Mouse (Mus musculus) adrenal gland, adult 18-20 months (tissue): ENCODE measurements around the gene Mpz. TPM values are rescaled to one million over a fixed set of nuclear protein-coding genes. Genes with fewer than 3 reads are reported as not detected.

Experiments
- DNase-seq, 2 experiments: peaks; one replicate each; pipeline ENCODE4 v3.0.0; 2021 to 2022; ENCODE audit warnings: low spot score in 2 of 2
- long read RNA-seq, 2 experiments: library from polyadenylated mRNA; stranded (forward); transcript quantifications; one replicate each; pipeline ENCODE4 v2.0.0; 2021
- total RNA-seq, 2 experiments: library from RNA; stranded (reverse); gene quantifications; 1 replicate in 1 of 2; 2 replicates in 1 of 2; pipeline ENCODE4 v1.2.3; 2021

The Mpz gene
- total RNA-seq, result 1 to 10 TPM in 1 of 2 experiments, under 1 TPM in 1; 0.73 to 1.2 TPM
- long read RNA-seq, experiment 1, result 0 reads
- long read RNA-seq, experiment 2, partial matches to known transcripts, result 0 of 2 reads
- long read RNA-seq, experiment 2, other reads (novel, unspliced or antisense), result 1 of 2 reads

DNA sequence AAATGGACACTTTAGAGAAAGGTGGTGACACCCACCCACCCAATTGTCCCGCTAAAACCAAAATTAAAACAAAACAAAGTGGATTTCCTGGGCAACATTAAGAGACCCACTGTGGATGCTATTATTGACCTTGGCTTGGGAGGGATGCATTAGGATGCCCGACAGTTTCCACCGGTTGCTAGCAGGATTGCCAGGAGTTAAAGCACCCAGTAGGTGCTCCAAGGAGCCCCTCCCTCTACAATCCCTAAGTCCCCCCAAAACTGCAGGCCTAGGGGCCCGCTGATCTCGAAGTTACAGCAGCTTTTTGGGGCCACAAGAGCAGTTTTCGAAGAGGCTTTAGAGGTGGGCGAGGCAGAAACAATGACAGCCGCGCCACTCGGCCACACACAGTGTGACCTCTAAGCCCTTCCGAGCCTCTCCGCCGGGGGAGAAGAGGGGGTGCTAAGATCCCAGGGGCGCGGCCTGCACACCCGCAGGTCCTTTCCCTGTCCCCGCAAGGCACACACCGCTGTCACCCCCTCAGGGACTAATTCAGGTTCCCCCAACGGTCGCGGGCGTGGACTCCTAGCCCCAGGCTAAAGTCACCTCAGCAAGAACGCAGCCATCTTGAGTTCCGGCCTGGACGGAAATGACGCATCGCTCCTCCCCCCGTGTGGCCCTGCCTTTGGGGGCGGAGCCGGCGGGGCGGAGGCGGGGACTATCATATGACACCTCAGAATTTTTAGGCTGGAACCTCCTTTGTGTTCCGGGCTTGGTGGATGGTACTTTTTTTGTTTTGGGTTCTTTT, at the start of gene Mpz, which contains the start of gene Sdhc:
Gene Mpz, plus strand, starts transcription at position 738 of the 787 bp plus-strand sequence.
Gene Sdhc, minus strand, starts transcription at position 630 of the 787 bp plus-strand sequence.
- peak; percentile 95 to 96 for DNase-seq

DNA sequence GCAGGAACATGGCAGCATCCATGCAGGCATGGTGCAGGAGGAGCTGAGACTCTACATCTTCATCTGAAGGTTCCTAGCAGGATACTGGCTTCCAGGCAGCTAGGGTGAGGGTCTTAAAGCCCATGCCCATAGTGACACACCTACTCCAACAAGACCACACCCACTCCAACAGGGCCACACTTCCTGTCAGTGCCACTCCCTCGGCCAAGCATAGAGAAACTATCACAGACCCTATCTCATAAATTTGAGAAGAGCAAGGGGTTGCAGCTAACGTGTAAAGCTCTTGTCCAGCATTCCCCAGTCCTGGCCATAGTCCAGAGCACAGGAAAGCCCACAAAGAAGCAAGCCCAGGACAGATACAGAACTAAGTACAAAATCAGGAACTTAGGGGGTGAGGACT, 49.5 kb upstream of the Mpz start:
- DNase-seq, result no peak

DNA sequence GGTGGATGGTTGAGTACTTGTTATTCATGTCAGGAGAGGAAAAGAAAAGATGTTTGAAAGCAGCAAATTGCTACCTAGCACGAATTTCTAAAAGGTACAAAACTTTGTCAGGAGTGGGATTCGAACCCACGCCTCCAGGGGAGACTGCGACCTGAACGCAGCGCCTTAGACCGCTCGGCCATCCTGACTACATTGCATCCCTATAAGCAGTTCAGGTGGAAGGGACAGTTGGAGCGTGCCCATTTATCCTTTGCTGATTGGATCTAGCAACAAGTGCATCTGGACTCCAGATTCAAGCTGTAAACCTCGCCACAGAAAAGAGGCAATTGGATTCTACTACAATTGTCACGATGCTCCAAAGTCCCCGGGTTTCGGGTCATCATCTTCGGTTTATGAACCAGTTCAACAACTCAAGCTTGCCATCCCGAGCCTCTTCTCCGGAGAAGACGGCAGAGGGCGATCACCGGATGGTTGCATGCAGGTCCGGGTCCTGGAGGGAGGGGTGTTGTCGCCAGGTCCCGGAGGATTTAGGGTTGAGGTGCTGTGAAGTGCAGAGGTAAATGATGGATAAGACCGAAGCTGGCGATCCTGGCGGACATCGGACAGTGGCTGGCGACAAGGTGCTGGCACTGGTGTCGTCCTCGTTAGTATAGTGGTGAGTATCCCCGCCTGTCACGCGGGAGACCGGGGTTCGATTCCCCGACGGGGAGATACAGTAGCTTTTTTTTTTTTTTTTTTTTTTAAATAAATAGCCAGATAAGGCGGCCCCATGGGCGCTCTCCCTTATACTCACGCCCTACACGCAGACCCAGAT, 48.6 kb upstream of the Mpz start:
- peak; percentile 90 to 95 for DNase-seq

DNA sequence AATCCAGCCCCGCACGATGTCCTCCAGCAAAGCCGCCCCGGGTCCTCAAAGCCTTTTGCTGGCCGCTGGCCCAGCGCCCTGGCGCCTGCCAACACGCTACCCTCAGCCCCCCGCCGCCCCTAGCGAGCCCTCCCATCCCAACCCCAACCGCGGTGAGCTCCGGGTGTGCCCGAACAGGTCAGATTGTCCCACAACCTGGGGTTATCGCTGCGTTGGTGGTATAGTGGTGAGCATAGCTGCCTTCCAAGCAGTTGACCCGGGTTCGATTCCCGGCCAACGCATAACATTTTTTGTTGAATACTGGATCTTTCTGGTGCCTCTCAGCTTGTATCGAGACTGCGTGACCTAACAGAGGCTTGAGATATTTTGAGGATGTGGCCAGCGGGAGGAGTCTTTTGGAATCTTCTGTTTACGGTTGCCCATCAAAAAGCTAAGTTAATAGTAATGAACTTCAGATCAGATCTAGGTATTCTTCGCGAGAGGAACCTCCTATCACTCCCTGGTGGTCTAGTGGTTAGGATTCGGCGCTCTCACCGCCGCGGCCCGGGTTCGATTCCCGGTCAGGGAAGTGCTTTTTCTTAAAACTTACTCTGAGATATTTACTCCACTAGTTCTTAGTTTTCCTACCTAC, 47.8 kb upstream of the Mpz start:
- peak; percentile 90 to 93 for DNase-seq

DNA sequence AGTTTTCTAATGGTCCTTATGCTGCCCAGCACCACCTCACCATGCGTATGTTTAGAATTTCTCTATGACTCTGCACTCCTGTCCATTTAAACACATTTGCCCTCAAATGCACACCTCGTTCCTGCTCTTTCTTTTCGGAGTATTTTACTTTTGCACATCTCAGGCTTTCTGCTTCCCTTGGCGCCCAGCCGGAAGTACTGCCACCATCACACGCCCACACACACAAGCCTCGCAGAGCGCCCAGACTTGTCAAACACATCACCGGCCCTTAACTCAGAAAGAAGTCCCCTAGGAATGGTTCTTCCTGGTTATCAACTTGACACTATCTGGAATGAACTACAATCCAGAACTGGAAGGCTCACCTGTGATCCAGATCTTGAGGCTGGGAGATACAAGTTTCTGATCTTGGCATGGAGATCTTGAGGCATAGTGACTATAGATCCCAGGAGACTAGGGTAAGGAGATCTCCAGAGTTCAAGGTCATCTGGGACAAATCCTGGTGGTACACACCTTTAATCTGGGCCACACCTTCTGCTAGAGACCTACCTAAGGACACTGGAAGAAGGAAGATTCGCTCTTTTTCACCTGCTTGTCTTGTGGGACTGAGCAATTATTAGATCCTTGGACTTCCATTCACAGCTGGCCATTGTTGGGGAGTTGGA, 47.2 kb upstream of the Mpz start:
- DNase-seq, result no peak

DNA sequence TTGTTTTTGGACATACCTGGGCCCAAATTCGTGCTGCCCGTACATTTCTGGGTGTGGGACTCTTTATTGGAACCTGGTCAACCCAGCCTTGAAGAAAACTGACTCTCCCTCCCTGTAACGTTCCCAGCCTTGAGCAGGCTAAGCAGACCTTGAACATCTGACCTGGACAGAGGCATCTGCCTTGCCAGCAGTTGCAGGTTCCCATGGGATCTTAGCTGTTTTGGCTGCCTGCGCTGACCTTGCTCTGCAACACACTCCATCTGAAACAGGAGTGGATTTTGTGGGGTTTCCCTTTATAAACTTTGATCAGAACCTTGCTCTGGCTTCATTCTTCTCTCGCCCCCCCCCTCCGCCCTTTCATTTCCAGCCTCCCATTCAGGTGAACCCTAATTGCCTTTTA, 45.3 kb upstream of the Mpz start:
- DNase-seq, result no peak

DNA sequence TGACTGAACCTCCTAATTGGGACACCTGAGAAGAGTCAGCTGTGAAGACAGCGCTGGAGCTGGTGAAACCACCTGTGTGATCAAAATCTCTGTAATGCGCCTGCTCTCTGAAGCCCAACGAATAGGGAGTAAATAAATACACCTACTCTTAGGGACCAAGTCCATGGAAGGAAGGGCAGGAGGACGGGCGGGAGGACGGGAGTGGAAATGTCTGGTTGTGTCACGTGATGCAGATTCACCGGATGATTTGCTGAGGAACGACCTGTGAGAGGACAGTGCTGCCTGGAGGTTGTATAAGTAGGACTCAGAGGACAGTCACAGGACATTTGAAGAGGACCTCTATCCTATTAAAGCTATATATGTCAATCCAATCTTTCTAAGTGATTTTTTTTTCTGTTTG, 40.9 kb upstream of the Mpz start:
- DNase-seq, result no peak

DNA sequence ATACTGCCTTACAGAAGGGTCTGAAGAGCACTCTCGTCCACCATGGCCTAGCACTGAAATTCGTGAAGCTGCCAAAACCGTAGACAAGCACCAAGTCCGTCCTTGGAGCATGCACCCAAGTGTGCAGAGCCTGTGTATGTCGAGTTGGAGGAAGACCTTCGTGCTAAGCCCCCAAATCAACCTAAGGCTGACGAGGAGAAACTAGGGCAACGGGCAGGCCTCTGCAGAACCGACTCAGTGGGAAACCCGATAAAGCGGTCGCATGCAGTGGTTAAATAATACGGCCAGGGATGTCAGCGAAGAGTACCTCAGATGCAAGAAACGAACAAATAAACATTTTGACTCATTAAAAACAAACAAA, 39.9 kb upstream of the Mpz start:
- no peak for DNase-seq

DNA sequence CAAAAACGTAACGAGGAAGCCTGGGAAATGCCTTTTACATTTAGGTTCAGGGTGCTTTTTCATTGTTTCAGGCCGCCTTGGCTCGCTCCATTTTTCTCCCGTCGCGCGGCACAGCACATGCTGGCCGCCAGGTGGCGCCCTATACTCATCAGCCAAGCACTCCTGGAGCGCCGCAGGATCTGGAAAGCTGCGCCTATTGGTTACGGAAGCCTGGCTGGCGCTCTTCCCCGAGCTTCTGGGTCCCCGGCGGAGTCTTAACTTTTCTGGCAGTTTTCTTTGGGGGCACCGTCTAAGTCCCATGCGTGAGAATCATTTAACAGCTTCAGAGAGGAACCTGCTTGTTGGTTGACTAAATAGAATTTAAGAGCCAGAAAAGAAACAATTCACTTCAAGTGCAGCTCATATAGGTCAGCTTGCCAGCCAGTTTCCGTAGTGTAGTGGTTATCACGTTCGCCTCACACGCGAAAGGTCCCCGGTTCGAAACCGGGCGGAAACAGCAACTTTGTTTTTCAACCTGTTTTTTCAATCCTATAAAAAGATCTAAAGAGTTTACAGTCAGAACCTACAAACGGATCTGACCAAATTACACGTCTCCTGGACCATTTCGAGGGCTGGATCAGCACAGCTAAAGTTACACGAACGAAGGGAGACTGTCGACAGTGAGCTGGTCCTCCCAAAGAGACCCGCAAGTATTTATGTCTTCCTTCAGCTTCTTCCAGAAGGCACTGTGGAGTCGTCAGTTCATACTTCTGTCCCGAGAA, 39.3 kb upstream of the Mpz start:
- peak; percentile 93 to 94 for DNase-seq

DNA sequence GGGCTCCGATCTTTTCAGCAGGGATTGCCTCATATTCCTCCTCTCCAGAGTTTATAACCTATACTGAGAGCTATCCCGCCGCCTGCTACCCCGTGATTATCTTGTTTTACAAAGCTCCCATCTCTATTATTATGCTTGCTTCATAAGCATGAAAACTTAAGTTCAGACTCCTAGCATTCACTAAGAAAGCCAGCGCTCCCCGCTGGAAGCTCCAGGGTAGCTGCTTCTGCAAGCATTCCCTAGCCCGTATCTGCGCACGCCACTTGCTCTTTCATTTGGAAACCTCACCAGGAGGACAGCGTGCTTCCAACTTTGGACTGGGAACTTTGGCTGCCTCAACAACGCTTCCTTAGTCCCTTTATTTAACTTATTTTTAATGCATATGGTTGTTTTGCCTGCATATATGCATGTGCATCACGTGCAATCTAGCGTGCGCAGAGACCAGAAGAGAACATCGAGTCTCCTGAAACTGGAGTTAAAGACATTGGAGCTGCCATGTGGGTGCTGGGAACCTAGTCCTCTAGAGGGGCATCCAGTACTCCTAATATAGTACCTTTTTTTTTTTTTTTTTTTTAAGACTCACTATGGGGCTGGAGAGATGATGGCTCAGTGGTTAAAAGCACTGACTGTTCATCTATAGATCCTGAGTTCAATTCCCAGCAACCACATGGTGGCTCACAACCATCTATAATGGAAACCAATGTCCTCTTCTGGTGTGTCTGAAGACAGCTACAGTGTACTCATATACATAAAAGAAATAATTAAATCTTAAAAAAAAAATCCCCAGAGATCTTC, 38.5 kb upstream of the Mpz start:
- DNase-seq, result peak in 1 of 2 experiments; percentile 45

DNA sequence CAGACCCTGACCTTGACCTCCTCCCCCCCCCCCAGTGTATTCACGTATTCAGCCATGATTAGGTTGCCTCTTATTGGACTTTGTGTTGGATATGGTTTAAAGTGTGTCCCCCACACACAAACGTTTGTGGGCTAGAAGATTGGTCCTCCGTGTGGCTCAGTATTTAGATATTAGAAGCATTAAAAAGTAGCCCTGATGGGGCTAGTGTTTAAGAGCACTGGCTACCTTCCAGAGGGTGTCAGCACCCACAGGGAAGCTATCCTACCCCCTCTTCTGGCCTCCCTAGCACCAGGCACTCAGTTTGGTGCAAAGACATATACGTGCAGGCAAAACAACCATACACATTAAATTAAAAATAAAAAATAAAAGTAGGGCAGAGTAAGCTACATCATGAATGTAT, 37.5 kb upstream of the Mpz start:
- DNase-seq, result no peak

DNA sequence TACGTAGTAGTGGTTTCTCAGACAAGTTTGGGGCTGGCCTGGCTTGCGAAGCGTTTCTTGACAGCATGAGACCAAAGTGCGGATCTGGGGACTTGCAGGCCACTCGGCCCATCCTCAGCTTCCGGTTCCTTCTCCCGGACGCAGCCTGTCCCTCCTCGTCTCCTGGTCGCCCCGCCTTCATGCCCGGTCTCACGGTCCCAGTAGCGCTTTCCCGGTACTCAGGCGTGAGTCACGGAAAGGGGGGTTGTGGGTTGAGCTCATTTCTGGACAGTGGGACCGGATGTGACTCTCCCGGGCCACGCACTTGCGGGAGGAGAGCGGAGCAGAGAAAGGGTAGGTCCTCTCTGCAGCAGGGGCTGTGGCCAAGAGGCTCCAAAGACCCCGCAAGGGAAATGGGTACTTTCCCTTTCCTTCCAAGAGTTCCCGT, 36.6 kb upstream of the Mpz start, which contains the start of gene Cfap126:
Gene Cfap126, plus strand, starts transcription at position 46 of the 427 bp plus-strand sequence.
- DNase-seq, result peak; percentile 79 to 85

DNA sequence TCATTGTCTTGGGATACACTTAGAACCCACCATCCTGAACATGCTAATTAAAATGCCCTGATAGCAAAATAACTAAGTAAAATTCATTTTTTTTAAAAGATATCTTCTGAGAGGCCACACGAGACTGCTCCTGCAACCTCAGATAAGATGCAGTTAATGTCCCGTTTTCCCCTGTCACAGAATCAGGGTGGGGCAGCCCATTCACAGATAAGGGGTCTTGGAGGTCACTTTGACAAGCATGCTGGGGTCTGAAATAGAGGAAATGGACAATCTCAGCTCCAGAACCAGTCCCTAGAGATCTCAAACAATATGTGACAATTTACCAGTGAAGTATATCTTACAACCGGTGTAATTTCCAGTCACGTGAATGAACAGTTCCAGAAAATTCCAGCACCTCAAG, 34.2 kb upstream of the Mpz start:
- no peak for DNase-seq

DNA sequence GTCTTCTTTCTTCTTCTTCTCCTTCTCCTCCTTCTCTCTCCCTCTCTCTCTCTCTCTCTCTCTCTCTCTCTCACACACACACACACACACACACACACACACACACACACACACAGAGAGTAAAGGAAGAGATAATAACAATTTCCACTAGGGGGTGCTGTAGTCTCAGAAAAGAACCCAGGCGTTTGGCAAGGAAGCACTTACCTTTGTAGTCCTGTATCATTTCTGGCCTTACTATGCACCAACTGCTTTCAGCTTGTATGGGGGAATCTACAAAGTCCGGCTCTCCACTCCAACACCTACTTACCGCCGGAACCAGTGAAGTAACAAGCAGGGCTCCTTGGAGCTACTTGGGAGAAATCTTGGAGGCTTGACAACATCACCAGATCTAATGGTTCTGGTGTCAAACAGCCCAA, 32.2 kb upstream of the Mpz start:
- DNase-seq, result peak in 1 of 2 experiments; percentile 46

DNA sequence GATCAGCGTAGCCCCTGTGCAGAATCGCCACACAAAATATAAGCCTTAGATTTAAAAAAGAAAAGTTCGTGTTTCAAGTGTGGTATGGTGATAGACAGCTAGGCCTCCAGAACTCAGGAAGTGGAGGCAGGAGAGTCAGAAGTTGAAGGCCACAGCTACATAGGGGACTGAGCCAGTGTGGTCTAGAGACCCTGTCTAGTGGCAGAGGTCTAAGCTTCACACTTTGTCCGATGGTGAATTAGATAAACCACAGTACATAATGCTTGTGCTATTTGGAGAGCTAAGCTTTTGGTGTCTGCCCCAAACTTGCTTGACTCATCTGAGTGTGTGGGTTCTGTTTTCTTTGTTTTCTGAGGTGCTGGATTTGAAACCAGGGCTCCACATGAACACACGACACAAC, 31.5 kb upstream of the Mpz start:
- no peak for DNase-seq

DNA sequence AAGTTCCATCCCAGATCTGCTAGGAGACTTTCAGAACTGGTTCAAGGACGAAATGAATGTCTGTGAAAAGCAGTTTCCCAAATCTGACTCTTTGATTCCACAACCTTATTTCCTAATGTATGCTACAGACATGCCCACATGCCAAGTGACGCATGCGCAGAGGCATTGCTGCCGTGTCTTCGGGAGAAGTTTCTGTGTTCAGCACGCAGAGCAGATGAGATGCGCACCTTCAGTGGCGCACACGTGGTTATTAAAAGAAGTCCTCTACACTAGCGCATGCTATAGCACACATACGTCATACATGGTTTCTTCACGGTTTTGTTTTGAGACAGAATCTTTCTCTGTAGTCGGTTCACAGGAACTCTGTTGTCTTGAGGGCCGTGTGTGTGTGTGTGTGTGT, 31.1 kb upstream of the Mpz start:
- DNase-seq, result no peak

DNA sequence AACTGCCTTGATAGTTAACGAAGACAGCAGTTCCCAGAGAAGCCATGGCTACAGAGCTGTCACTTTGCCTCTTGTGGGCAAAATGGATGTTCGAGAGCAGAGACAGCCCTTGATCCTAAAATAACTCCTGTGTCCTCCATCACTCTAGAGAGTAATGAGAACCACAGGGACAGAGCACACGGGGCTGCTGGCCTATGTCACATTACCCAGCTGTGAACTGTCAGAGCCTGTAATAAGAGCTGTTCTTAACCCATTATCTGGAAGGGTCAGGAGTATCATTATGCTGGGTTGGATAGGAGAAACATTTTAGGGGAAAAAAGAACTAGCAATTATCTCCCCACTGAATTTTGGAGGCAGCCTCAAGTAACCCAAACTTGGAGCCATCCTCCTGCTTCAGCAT, 29.6 kb upstream of the Mpz start:
- DNase-seq, result no peak

DNA sequence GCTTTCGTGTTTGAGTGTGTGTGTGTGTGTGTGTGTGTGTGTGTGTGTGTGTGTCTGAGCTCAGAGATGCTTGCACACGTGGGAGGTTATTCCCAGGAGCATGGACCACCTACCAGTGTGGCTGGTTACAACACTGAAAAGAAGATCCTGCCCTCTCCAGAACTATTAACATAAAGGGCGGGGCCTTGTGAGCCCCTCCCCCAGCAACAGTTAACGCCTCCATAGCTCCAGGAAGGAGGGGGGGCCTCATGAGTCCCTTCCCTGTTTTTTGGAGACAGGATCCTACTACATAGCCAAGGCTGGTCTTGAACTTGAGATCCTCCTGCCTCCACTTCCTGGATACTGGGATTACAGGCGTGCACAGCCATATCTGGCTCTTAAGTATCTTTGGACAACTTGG, 28.7 kb upstream of the Mpz start:
- no peak for DNase-seq

DNA sequence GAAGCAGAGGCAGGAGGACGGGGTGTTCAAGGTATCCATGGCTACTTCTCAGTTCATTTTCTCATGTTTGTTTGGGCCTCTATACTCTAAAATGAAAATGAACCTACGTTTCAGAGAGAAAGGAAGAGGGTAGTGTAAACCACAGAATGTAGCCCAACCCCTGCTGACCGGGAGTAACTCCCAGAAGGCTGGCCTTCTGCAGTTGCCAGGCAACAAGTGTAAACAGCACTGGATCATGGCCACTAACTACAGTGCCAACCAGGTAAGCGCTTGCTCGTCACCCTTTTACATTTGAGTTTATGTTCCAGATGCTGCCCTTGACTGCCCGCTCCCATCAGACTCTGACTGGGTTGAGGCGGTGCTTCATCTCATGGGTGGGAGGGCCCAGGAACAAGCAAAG, 27.6 kb upstream of the Mpz start:
- no peak for DNase-seq
